Mouse (Mus musculus) thymus, adult 2 months (tissue): ENCODE measurements around the gene Eif5b.

ENCODE experiments used
- CTCF ChIP-seq: fragments of 200-500 bp; IDR thresholded peaks from 2 replicates; pipeline ENCODE4 v1.5.1; 2012; ENCODE audit warnings: mild to moderate bottlenecking, control low read depth, low read length, moderate library complexity, borderline replicate concordance; ENCODE audit not compliant: control insufficient read depth, poor library complexity, insufficient read depth; ENCODE audit errors: extremely low read depth
- POLR2A ChIP-seq: fragments of 200-500 bp; IDR thresholded peaks from 2 replicates; pipeline ENCODE4 v1.6.1; 2012; ENCODE audit warnings: mild to moderate bottlenecking, low read length, control low read depth, moderate library complexity; ENCODE audit not compliant: control insufficient read depth, poor library complexity, insufficient read depth; ENCODE audit errors: extremely low read depth

GRCm38 (mm10) chr1:38012104-38012503 is 14.3 kb downstream of the Eif5b start:
- TF ChIP-seq POLR2A (no peak), CTCF (no peak)
